Mouse (Mus musculus) megakaryocyte, adult 5-6 weeks (primary cell): ENCODE measurements around the gene Znrf4. TPM values are rescaled to one million over a fixed set of nuclear protein-coding genes. Genes with fewer than 3 reads are reported as not detected.

Source experiments
- ATAC-seq: 2 replicates; pipeline ENCODE4 v1.8.0; 2016; ENCODE audit warnings: mild to moderate bottlenecking, inconsistent platforms; ENCODE audit not compliant: poor library complexity, severe bottlenecking
- total RNA-seq, 2 experiments: library from RNA; stranded (forward) in 1 of 2; stranded (reverse) in 1 of 2; fragments of 153-499, 151-499 nt in 1 of 2; fragments of 221-1000, 200-1000 nt in 1 of 2; gene quantifications; 2 replicates each; pipeline versions ENCODE4 v1.2.3 to v1.2.4; 2015 to 2017

The Znrf4 gene
- total RNA-seq, 2 experiments from 2014 or later: not detected

GRCm38 (mm10) chr17:56468870-56469269, 43.4 kb downstream of the Znrf4 start:
- peak; percentile 67 for ATAC-seq

- ATAC-seq: no peak
Observed at GRCm38 (mm10) chr17:56468380-56468779, 43.9 kb downstream of the Znrf4 start.

GRCm38 (mm10) chr17:56467456-56467884, 44.8 kb downstream of the Znrf4 start:
- ATAC-seq: no peak

- no peak for ATAC-seq
Observed at GRCm38 (mm10) chr17:56466747-56467146, 45.5 kb downstream of the Znrf4 start.

GRCm38 (mm10) chr17:56464817-56465216, 47.4 kb downstream of the Znrf4 start:
- ATAC-seq: no peak

- ATAC-seq: no peak
Observed at GRCm38 (mm10) chr17:56464345-56464744, 47.9 kb downstream of the Znrf4 start.

GRCm38 (mm10) chr17:56463500-56463899, 48.7 kb downstream of the Znrf4 start:
- ATAC-seq: no peak

- no peak for ATAC-seq
Observed at GRCm38 (mm10) chr17:56462835-56463455, 49.3 kb downstream of the Znrf4 start.

GRCm38 (mm10) chr17:56461771-56462743, 50.2 kb downstream of the Znrf4 start:
- peak; percentile 86 for ATAC-seq

Other genes starting within 250 kb of the Znrf4 start
- 14.3 and 15.0 TPM in 2 replicates for gene Ticam1, start 235.6 kb downstream of the Znrf4 start, total RNA-seq (2015)
- gene Ticam1, start 235.6 kb downstream of the Znrf4 start, total RNA-seq (2017): 6.0 and 6.1 TPM in 2 replicates
- 7.1 and 9.1 TPM in 2 replicates for gene Plin3, start 219.6 kb downstream of the Znrf4 start, total RNA-seq (2015)
- gene Plin3, start 219.6 kb downstream of the Znrf4 start, total RNA-seq (2017): 28.3 and 29.2 TPM in 2 replicates
- not detected in 2 replicates for gene Arrdc5, start 212.1 kb downstream of the Znrf4 start, total RNA-seq (2015)
- not detected in 2 replicates for gene Arrdc5, start 212.1 kb downstream of the Znrf4 start, total RNA-seq (2017)
- 39.3 and 52.3 TPM in 2 replicates for gene Uhrf1, start 209.1 kb downstream of the Znrf4 start, total RNA-seq (2015)
- 83.7 and 101 TPM in 2 replicates for gene Uhrf1, start 209.1 kb downstream of the Znrf4 start, total RNA-seq (2017)
- 8.0 and 10.8 TPM in 2 replicates for gene Kdm4b, start 186.4 kb downstream of the Znrf4 start, total RNA-seq (2015)
- 6.7 and 7.1 TPM in 2 replicates for gene Kdm4b, start 186.4 kb downstream of the Znrf4 start, total RNA-seq (2017)
- gene Ptprs, start 35.9 kb downstream of the Znrf4 start, total RNA-seq (2015): 18.1 and 18.6 TPM in 2 replicates
- 17.3 and 52.6 TPM in 2 replicates for gene Ptprs, start 35.9 kb downstream of the Znrf4 start, total RNA-seq (2017)
- gene Gm20219, start 42.0 kb upstream of the Znrf4 start, total RNA-seq (2015): 0.71 and 1.2 TPM in 2 replicates
- 0.44 and 0.49 TPM in 2 replicates for gene Gm20219, start 42.0 kb upstream of the Znrf4 start, total RNA-seq (2017)
- 54.5 and 68.8 TPM in 2 replicates for gene Safb2, start 72.2 kb upstream of the Znrf4 start, total RNA-seq (2015)
- 78.1 and 92.6 TPM in 2 replicates for gene Safb2, start 72.2 kb upstream of the Znrf4 start, total RNA-seq (2017)
- gene Safb, start 72.4 kb upstream of the Znrf4 start, total RNA-seq (2015): 53.5 and 59.6 TPM in 2 replicates
- gene Safb, start 72.4 kb upstream of the Znrf4 start, total RNA-seq (2017): 65.8 and 76.1 TPM in 2 replicates
- gene 2410015M20Rik, start 97.3 kb upstream of the Znrf4 start, total RNA-seq (2015): 43.6 and 52.6 TPM in 2 replicates
- 48.3 and 64.2 TPM in 2 replicates for gene 2410015M20Rik, start 97.3 kb upstream of the Znrf4 start, total RNA-seq (2017)
- gene Rpl36, start 101.0 kb upstream of the Znrf4 start, total RNA-seq (2015): 757 and 782 TPM in 2 replicates
- 1,133 and 1,354 TPM in 2 replicates for gene Rpl36, start 101.0 kb upstream of the Znrf4 start, total RNA-seq (2017)
- 9.1 TPM in 2 replicates for gene Lonp1, start 114.5 kb upstream of the Znrf4 start, total RNA-seq (2015)
- gene Lonp1, start 114.5 kb upstream of the Znrf4 start, total RNA-seq (2017): 19.5 and 23.4 TPM in 2 replicates
- 0.18 TPM in 1 of 2 replicates, not detected in the other for gene Catsperd, start 115.7 kb upstream of the Znrf4 start, total RNA-seq (2015)
- gene Catsperd, start 115.7 kb upstream of the Znrf4 start, total RNA-seq (2017): not detected in 2 replicates
- 20.2 and 25.0 TPM in 2 replicates for gene Ranbp3, start 160.9 kb upstream of the Znrf4 start, total RNA-seq (2015)
- gene Ranbp3, start 160.9 kb upstream of the Znrf4 start, total RNA-seq (2017): 52.9 and 60.9 TPM in 2 replicates
- 108 and 113 TPM in 2 replicates for gene Ndufa11, start 205.3 kb upstream of the Znrf4 start, total RNA-seq (2015)
- 77.8 and 92.8 TPM in 2 replicates for gene Ndufa11, start 205.3 kb upstream of the Znrf4 start, total RNA-seq (2017)
- 3.6 and 4.1 TPM in 2 replicates for gene Vmac, start 205.6 kb upstream of the Znrf4 start, total RNA-seq (2015)
- gene Vmac, start 205.6 kb upstream of the Znrf4 start, total RNA-seq (2017): 2.7 and 2.8 TPM in 2 replicates
- not detected in 2 replicates for gene Nrtn, start 245.1 kb upstream of the Znrf4 start, total RNA-seq (2015)
- not detected in 2 replicates for gene Nrtn, start 245.1 kb upstream of the Znrf4 start, total RNA-seq (2017)